Mouse (Mus musculus): ENCODE data around the gene Eps15l1. TPM values are rescaled to one million over a fixed set of nuclear protein-coding genes. Genes with fewer than 3 reads are reported as not detected.

Gene Eps15l1
- polyA plus RNA-seq, 1 experiment = 64.0 TPM

DNA sequence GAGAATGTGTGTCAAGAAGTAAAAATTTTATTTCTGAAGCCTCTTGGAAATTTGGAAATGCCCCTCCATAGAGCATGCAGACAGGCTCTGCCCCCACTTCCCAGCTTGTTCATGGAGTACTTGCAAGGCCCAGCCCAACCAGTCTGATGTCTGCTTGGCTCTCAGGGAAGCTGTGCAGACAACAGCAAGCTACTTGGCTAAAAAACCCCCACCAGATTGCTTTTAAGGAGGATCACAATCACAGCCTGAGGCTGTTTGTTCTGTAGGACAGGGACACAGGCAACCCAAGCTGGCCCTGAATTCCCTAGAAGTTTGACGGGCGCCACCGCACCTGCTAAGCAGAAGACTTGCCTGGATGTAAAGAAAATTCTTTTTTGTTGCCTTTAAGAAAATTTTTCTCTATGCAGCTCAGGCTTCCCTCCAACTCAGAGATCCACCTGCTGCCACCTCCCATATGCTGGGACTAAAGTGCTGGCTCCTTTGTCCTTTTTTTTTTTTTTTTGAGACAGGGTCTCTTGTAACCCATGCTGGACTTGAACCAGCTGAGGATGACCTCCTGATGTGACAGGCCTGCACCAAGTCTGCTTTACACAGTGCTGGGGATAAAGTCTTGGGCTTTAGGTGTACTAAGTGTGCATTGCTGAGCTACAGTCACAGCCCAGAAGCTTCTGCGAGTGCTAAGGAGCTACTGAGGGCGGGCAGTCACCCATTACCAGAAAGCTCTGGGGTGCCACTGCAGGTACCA is 78.5 kb downstream of the Eps15l1 start:
- H3K4me1 ChIP-seq (ENCODE audit: control insufficient read depth, insufficient read depth, low read length) = no peaks in the 10 kb centered on the region; the same call in 1 of the 2 replicates
- no peak overlapping the region for H3K4me3 ChIP-seq (ENCODE audit: insufficient read depth, low read length)
- TF ChIP-seq POLR2A (IDR thresholded peaks at IDR 0.05; ENCODE audit: borderline replicate concordance, low read depth, low read length) (no peak), CTCF (IDR thresholded peaks at IDR 0.05; ENCODE audit: low read depth, low read length) (no peak)
- no peak overlapping the region for H3K27ac ChIP-seq (ENCODE audit: insufficient read depth, low read depth, low read length)

DNA sequence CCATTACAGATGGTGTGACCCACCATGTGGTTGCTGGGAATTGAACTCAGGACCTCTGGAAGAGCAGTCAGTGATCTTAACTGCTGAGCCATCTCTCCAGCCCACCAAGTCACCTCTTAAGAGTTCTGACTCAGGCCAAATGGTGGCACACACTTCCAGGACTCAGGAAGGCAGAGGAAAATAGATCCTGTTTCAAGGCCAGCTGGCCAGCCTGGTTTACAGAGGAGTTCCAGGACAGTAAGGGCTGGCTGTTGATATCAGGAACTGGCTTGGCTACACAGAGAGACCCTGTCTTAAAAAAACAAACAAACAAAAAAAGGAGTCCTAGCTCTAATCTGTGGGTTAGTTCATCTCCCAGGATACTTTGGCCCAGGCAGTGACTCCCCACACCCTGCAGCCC is 84.2 kb downstream of the Eps15l1 start:
- TF ChIP-seq CTCF (IDR thresholded peaks at IDR 0.05; ENCODE audit: low read depth, low read length) (no peak), POLR2A (IDR thresholded peaks at IDR 0.05; ENCODE audit: borderline replicate concordance, low read depth, low read length) (no peak)
- no peak overlapping the region for H3K27ac ChIP-seq (ENCODE audit: insufficient read depth, low read depth, low read length)
- no peak overlapping the region for H3K4me3 ChIP-seq (ENCODE audit: insufficient read depth, low read length)
- H3K4me1 ChIP-seq (ENCODE audit: control insufficient read depth, insufficient read depth, low read length) = peaks cover 5% of the 10 kb centered on the region; the same call in 1 of the 2 replicates

DNA sequence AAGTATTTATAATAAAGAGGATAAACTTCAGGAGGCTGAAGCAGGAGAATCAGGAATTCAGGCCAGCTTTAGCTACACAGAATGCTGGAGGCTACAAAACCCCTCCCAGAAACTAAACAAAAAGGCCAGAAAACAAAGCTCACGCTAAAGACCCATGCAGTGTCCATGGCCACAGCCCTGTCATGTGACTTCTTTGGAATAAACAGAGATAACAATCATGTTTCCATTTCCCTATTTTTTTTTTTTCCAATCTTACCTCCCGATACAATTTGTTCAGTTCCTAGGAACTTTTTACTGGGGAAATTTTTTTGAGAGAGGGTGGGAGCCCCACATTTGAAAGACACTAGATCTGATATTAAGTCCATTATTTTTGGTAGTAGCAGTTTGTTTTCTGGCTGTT is 85.0 kb downstream of the Eps15l1 start:
- TF ChIP-seq CTCF (IDR thresholded peaks at IDR 0.05; ENCODE audit: low read depth, low read length) (no peak), POLR2A (IDR thresholded peaks at IDR 0.05; ENCODE audit: borderline replicate concordance, low read depth, low read length) (no peak)

DNA sequence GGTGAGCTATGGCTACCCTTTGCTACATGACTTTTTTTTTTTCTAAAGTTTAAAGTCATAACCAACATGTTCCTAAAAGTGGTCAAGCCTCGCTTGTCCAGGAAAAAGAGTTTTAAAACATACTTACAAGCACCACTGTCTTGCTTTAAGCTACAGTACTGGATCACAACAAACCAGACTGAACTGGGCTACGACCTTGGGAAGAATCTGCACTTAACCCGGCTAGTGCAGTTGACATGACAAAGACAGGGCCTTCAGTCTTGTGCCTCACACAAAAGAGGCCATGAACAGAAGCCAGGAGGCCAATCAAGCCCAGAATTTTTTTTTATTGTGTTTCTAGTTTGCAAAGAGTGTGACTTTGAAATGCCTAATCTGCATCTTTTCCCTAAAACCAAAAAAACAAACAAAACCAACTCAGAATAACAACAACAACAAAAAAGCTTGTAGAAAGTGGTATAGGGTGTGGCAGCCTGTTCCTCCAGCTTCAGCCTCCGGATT is 87.1 kb downstream of the Eps15l1 start:
- TF ChIP-seq POLR2A (IDR thresholded peaks at IDR 0.05; ENCODE audit: borderline replicate concordance, low read depth, low read length) (no peak), CTCF (IDR thresholded peaks at IDR 0.05; ENCODE audit: low read depth, low read length) (no peak)
- no peak overlapping the region for H3K27ac ChIP-seq (ENCODE audit: insufficient read depth, low read depth, low read length)

More for the DNA sequence above, 85.0 kb downstream of the Eps15l1 start:
- Histone ChIP-seq H3K4me3 (ENCODE audit: insufficient read depth, low read length) (no peak overlapping the region), H3K4me1 (ENCODE audit: control insufficient read depth, insufficient read depth, low read length) (peaks cover 7% of the 10 kb centered on the region; the same call in 1 of the 2 replicates), H3K27ac (ENCODE audit: insufficient read depth, low read depth, low read length) (no peak overlapping the region)

DNA sequence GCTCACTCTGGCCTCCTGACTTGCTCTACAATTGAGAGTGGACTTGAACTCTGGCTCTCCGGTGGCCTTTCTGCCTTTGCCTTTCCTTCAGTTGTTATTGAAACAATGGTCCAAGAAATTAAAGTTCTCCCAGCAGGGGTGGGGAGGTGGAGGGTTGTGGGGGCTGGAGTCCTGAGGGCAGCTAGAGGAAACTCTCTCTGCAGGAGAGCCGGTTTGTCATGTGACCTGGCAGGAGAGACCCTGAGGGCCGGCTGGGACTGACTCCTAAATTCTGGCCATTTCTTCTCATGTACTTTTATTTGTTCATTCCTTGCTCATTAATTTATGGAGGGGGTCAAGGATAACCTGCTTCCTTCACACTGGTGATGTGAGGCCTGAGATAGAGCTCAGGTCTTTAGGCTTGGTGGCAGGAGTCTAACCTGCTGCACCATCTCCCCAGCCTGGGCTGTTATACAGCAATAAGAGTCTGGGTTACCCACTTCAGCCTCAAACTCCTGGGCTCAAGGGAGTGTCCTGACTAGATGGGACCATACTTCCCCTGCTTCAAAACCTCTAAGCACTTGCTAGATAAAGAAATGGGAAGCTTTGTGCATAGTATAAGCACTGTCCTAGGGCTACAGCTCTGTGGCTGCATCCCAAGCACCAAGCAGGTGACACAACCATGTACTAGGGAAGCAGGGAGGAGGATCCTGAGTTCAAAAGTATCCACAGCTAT is 87.7 kb downstream of the Eps15l1 start:
- TF ChIP-seq POLR2A (IDR thresholded peaks at IDR 0.05; ENCODE audit: borderline replicate concordance, low read depth, low read length) = no peak
- TF ChIP-seq CTCF (IDR thresholded peaks at IDR 0.05; ENCODE audit: low read depth, low read length) = no peak
- no peak overlapping the region for H3K4me3 ChIP-seq (ENCODE audit: insufficient read depth, low read length)
- peaks cover 11% of the 10 kb centered on the region for H3K4me1 ChIP-seq (ENCODE audit: control insufficient read depth, insufficient read depth, low read length)
- H3K27ac ChIP-seq (ENCODE audit: insufficient read depth, low read depth, low read length) = no peak overlapping the region

More for the DNA sequence above, 87.1 kb downstream of the Eps15l1 start:
- H3K4me3 ChIP-seq (ENCODE audit: insufficient read depth, low read length) = no peak overlapping the region
- peaks cover 11% of the 10 kb centered on the region for H3K4me1 ChIP-seq (ENCODE audit: control insufficient read depth, insufficient read depth, low read length)

DNA sequence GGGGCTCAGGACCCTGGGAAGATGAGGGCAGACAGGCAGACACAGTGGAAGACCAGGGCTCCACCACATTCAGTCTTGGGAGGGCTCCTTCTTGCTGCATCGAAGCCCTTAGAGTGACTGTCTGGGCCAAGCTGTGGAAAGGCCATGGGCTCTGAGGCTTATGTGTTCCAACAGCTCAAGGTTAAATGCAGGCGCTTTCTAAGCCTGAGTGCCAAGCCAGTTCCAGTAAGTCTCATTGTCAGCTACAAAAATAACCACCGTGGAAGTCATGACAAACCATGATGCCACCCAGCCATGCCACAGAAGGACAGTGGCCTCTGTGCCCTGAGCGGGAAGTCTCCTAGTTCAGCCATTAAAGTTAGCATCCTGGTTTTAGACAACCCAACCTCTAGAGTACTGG is 89.6 kb downstream of the Eps15l1 start:
- peaks cover 10% of the 10 kb centered on the region for H3K4me1 ChIP-seq (ENCODE audit: control insufficient read depth, insufficient read depth, low read length)
- no peak overlapping the region for H3K27ac ChIP-seq (ENCODE audit: insufficient read depth, low read depth, low read length)
- H3K4me3 ChIP-seq (ENCODE audit: insufficient read depth, low read length) = no peak overlapping the region
- TF ChIP-seq POLR2A (IDR thresholded peaks at IDR 0.05; ENCODE audit: borderline replicate concordance, low read depth, low read length) (no peak), CTCF (IDR thresholded peaks at IDR 0.05; ENCODE audit: low read depth, low read length) (no peak)

DNA sequence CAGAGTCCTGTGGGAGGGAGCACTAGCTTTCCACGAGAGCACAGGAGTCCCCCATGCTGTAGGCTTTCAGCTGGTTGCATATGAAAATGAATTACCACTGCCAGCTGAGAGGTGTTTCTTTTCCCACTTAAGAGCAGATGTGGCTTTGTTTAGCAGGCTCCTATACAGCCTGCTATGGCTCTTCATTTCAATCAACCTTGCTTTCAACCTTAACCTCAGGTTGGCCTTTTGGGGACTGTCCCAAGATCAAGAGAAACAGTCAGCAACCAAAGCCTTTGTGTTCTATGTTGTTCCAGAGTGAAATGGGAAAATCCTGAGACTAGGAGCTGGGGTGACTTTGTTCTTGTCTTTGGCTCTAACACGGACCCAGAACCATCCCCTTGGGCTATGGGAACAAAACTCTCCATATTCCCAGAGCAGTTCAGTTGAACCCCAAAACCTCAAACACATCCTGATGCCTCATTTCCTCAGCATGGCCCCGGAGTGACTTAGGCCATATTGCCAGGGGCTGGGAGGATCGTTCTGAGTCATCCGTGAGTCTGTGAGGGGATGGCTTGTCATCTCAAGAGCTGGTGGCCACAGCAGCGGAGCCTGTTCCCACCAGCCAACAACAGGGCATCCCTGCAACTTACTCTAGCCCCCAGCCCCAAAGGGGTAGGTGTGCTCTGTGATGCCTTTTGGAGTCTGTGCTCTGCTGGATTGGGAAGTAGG is 90.3 kb downstream of the Eps15l1 start:
- no peak overlapping the region for H3K27ac ChIP-seq (ENCODE audit: insufficient read depth, low read depth, low read length)
- H3K4me3 ChIP-seq (ENCODE audit: insufficient read depth, low read length) = no peak overlapping the region
- TF ChIP-seq CTCF (IDR thresholded peaks at IDR 0.05; ENCODE audit: low read depth, low read length) = no peak
- no peak for TF ChIP-seq POLR2A (IDR thresholded peaks at IDR 0.05; ENCODE audit: borderline replicate concordance, low read depth, low read length)
- H3K4me1 ChIP-seq (ENCODE audit: control insufficient read depth, insufficient read depth, low read length) = peaks cover 6% of the 10 kb centered on the region; the same call in 1 of the 2 replicates

DNA sequence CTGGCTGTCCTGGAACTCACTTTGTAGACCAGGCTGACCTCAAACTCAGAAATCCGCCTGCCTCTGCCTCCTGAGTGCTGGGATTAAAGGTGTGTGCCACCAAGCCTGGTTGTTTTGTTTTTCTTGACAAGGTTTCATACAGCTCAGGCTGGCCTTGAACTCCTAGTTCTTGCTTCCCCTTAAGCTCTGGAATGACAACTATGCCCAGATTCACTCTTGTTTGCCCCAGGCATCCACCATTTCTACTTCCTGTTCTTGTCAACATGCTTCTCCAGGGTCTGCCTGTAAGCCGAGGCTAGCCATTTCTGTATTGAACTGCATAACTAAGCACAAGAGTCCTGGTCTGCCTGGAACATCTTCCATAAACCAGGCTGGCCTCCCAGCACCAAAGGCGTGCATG is 92.1 kb downstream of the Eps15l1 start:
- H3K27ac ChIP-seq (ENCODE audit: insufficient read depth, low read depth, low read length) = no peak overlapping the region
- peaks cover 20% of the 10 kb centered on the region for H3K4me1 ChIP-seq (ENCODE audit: control insufficient read depth, insufficient read depth, low read length)
- TF ChIP-seq POLR2A (IDR thresholded peaks at IDR 0.05; ENCODE audit: borderline replicate concordance, low read depth, low read length) = no peak
- no peak for TF ChIP-seq CTCF (IDR thresholded peaks at IDR 0.05; ENCODE audit: low read depth, low read length)
- H3K4me3 ChIP-seq (ENCODE audit: insufficient read depth, low read length) = no peak overlapping the region

DNA sequence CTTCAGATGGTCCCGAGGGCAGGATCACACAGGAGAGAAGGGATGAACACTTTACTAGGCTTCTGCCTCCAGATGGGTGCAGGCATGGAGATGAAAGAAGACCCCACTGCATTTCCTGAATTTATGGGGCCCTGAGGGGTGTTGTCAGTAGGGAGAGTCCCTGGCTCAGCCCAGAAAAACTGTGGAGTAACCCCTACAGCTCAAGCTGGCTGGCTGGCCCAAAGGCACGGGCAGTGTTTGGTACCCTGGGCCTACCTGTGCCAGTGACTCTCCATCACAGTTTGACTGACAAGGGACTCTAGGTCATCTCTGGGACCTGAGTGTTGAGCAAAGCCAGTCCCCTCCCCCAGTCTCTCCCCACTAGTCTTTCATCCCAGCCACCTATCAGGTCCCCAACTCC is 96.6 kb downstream of the Eps15l1 start:
- no peak overlapping the region for H3K27ac ChIP-seq (ENCODE audit: insufficient read depth, low read depth, low read length)
- TF ChIP-seq CTCF (IDR thresholded peaks at IDR 0.05; ENCODE audit: low read depth, low read length) (no peak), POLR2A (IDR thresholded peaks at IDR 0.05; ENCODE audit: borderline replicate concordance, low read depth, low read length) (no peak)
- peaks cover 46% of the 10 kb centered on the region for H3K4me1 ChIP-seq (ENCODE audit: control insufficient read depth, insufficient read depth, low read length)
- H3K4me3 ChIP-seq (ENCODE audit: insufficient read depth, low read length) = no peak overlapping the region
